Mouse (Mus musculus): ENCODE measurements at regions not wholly inside any gene's neighbourhood (a gene's known extent, or its start where the extent isn't known, plus 50 kb on each side); places are given as distances from the start of the nearest gene placed in this dataset.

- TF ChIP-seq POLR2A (IDR thresholded peaks at IDR 0.05; ENCODE audit: borderline replicate concordance, extremely low read depth, low read depth, low read length) (no peak), CTCF (IDR thresholded peaks at IDR 0.05; ENCODE audit: insufficient read depth, low read length) (no peak)
- H3K4me1 ChIP-seq (ENCODE audit: control insufficient read depth, insufficient read depth, low read length): peaks cover 3% of the 10 kb centered on the region
- WGBS: 55% methylated on average over 2 of the region's 2 CpGs
- no peak overlapping the region for H3K4me3 ChIP-seq (replicated peaks; ENCODE audit: extremely low read depth, low read depth, low read length)
- DNase-seq: no peak
These were observed 260.6 kb upstream of the Rarb start for GRCm38 (mm10) chr14:17079513-17079912.

- no peak for TF ChIP-seq POLR2A (IDR thresholded peaks at IDR 0.05; ENCODE audit: borderline replicate concordance, extremely low read depth, low read depth, low read length)
- TF ChIP-seq CTCF (IDR thresholded peaks at IDR 0.05; ENCODE audit: insufficient read depth, low read length): no peak
- Histone ChIP-seq H3K4me1 (ENCODE audit: control insufficient read depth, insufficient read depth, low read length) (no peaks in the 10 kb centered on the region), H3K4me3 (replicated peaks; ENCODE audit: extremely low read depth, low read depth, low read length) (no peak overlapping the region)
- WGBS: 41% methylated on average over 1 of the region's 1 CpGs
- DNase-seq: no peak
These were observed 242.4 kb upstream of the Rarb start for GRCm38 (mm10) chr14:17061358-17061757.

DNA sequence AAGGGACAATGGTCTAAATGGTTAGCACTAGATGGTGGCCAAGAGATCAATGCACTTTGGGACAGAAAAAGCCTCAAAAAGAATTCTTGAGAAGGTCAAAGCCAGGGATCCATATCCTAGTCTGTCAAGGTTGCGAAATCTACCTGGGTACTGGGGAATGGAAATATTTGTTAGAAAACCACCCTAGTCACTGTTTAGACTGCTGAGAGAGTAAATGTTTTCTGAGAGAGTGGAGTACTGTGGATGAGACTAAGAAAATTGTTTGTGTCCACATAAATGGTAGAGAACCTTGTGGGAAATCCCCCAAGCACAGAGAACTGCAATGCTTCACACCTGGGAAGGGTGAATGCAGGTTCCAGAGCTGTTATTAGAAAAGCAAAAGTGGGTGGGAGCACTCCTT lies 239.5 kb upstream of the Rarb start:
- DNase-seq: no peak
- TF ChIP-seq POLR2A (IDR thresholded peaks at IDR 0.05; ENCODE audit: borderline replicate concordance, extremely low read depth, low read depth, low read length): no peak
- no peak for TF ChIP-seq CTCF (IDR thresholded peaks at IDR 0.05; ENCODE audit: insufficient read depth, low read length)
- H3K4me3 ChIP-seq (replicated peaks; ENCODE audit: extremely low read depth, low read depth, low read length): no peak overlapping the region
- WGBS: 100% methylated on average over 1 of the region's 1 CpGs
- no peaks in the 10 kb centered on the region for H3K4me1 ChIP-seq (ENCODE audit: control insufficient read depth, insufficient read depth, low read length)

DNA sequence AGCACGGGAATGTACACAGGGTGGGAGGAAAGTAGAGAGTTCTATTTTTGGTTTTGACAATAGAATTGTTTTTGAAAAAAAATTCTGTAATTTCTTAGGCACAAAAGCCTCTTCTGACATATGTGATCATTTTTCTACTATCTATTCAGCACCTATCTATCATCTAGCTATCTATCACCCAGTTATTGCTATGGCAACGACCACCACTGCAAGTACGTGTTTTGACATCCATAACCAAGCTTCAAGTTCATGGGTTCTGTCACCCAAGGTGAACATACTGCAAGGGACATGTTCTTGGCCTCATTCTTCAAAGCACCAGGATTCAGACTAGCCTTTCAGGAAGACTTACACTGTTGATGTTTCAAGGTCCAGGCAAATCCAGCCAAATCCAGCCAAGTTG lies 238.4 kb upstream of the Rarb start:
- no peak overlapping the region for H3K4me3 ChIP-seq (replicated peaks; ENCODE audit: extremely low read depth, low read depth, low read length)
- 87% methylated on average over 3 of the region's 3 CpGs for WGBS
- no peaks in the 10 kb centered on the region for H3K4me1 ChIP-seq (ENCODE audit: control insufficient read depth, insufficient read depth, low read length)
- DNase-seq: no peak
- no peak for TF ChIP-seq CTCF (IDR thresholded peaks at IDR 0.05; ENCODE audit: insufficient read depth, low read length)
- TF ChIP-seq POLR2A (IDR thresholded peaks at IDR 0.05; ENCODE audit: borderline replicate concordance, extremely low read depth, low read depth, low read length): no peak

DNA sequence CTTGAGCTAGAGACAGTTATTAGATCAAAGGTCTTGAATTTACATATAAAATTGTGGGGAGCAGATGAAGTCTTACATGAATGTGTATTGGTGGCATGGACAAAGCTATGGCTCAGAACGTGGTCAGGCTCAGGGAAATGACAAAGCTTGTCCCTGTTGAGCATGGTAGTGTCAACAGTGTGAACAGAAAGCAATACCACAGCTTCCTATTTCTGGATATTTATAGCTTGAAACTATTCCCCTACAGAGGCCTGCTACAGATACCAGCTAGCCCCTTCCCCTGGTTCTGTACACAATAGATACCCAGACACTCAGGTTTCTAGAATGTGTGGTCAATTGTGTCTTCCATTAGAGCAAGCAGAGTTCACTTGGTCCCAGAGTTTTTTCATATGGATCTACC lies 236.8 kb upstream of the Rarb start:
- Histone ChIP-seq H3K4me3 (replicated peaks; ENCODE audit: extremely low read depth, low read depth, low read length) (no peak overlapping the region), H3K4me1 (ENCODE audit: control insufficient read depth, insufficient read depth, low read length) (no peaks in the 10 kb centered on the region)
- no peak for TF ChIP-seq POLR2A (IDR thresholded peaks at IDR 0.05; ENCODE audit: borderline replicate concordance, extremely low read depth, low read depth, low read length)
- no peak for TF ChIP-seq CTCF (IDR thresholded peaks at IDR 0.05; ENCODE audit: insufficient read depth, low read length)
- 53% methylated on average over 1 of the region's 1 CpGs for WGBS
- DNase-seq: no peak

- no peak overlapping the region for H3K4me3 ChIP-seq (replicated peaks; ENCODE audit: extremely low read depth, low read depth, low read length)
- DNase-seq: no peak
- H3K4me1 ChIP-seq (ENCODE audit: control insufficient read depth, insufficient read depth, low read length): no peaks in the 10 kb centered on the region
- TF ChIP-seq CTCF (IDR thresholded peaks at IDR 0.05; ENCODE audit: insufficient read depth, low read length) (no peak), POLR2A (IDR thresholded peaks at IDR 0.05; ENCODE audit: borderline replicate concordance, extremely low read depth, low read depth, low read length) (no peak)
- 79% methylated on average over 3 of the region's 3 CpGs for WGBS
These were observed 235.4 kb upstream of the Rarb start for GRCm38 (mm10) chr14:17054381-17054780.

DNA sequence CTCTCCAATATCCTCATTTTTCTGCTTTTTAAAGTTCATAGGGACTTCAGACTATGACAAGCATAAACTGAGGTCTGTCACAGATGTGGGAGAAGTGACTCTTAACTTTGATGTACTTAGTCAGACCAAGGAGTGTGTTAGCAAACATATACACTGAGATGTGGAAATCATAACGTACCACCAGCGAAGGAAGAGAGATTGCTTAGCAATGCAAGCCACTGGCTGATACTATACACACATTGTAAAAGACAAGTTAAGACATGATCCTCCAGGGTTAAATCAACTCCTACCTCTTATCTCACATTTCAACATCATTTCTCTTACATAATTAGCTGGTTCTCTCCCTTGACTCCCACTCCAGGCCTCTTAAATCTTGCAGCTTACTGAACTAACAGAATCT lies 227.9 kb upstream of the Rarb start:
- no peak for TF ChIP-seq POLR2A (IDR thresholded peaks at IDR 0.05; ENCODE audit: borderline replicate concordance, extremely low read depth, low read depth, low read length)
- no peak for TF ChIP-seq CTCF (IDR thresholded peaks at IDR 0.05; ENCODE audit: insufficient read depth, low read length)
- WGBS: 69% methylated on average over 2 of the region's 2 CpGs
- no peaks in the 10 kb centered on the region for H3K4me1 ChIP-seq (ENCODE audit: control insufficient read depth, insufficient read depth, low read length)
- DNase-seq: no peak
- no peak overlapping the region for H3K4me3 ChIP-seq (replicated peaks; ENCODE audit: extremely low read depth, low read depth, low read length)

- H3K4me1 ChIP-seq (ENCODE audit: control insufficient read depth, insufficient read depth, low read length): no peaks in the 10 kb centered on the region
- WGBS: 89% methylated on average over 8 of the region's 8 CpGs
- no peak for DNase-seq
- H3K4me3 ChIP-seq (replicated peaks; ENCODE audit: extremely low read depth, low read depth, low read length): no peak overlapping the region
- no peak for TF ChIP-seq CTCF (IDR thresholded peaks at IDR 0.05; ENCODE audit: insufficient read depth, low read length)
- TF ChIP-seq POLR2A (IDR thresholded peaks at IDR 0.05; ENCODE audit: borderline replicate concordance, extremely low read depth, low read depth, low read length): no peak
These were observed 226.6 kb upstream of the Rarb start for GRCm38 (mm10) chr14:17045426-17046132.

GRCm38 (mm10) chr14:17020603-17021356 lies 201.8 kb upstream of the Rarb start:
- H3K4me3 ChIP-seq (replicated peaks; ENCODE audit: extremely low read depth, low read depth, low read length): no peak overlapping the region
- WGBS: 83% methylated on average over 4 of the region's 4 CpGs

GRCm38 (mm10) chr14:17012931-17013330 lies 194.0 kb upstream of the Rarb start:
- WGBS: 89% methylated on average over 1 of the region's 1 CpGs
- Histone ChIP-seq H3K4me3 (replicated peaks; ENCODE audit: extremely low read depth, low read depth, low read length) (no peak overlapping the region), H3K4me1 (ENCODE audit: control insufficient read depth, insufficient read depth, low read length) (no peaks in the 10 kb centered on the region; the same call in 1 of the 2 replicates)
- TF ChIP-seq CTCF (IDR thresholded peaks at IDR 0.05; ENCODE audit: insufficient read depth, low read length) (no peak), POLR2A (IDR thresholded peaks at IDR 0.05; ENCODE audit: borderline replicate concordance, extremely low read depth, low read depth, low read length) (no peak)
- no peak for DNase-seq

More at GRCm38 (mm10) chr14:17020603-17021356, 201.8 kb upstream of the Rarb start:
- H3K4me1 ChIP-seq (ENCODE audit: control insufficient read depth, insufficient read depth, low read length): no peaks in the 10 kb centered on the region; the same call in 1 of the 2 replicates
- TF ChIP-seq CTCF (IDR thresholded peaks at IDR 0.05; ENCODE audit: insufficient read depth, low read length) (no peak), POLR2A (IDR thresholded peaks at IDR 0.05; ENCODE audit: borderline replicate concordance, extremely low read depth, low read depth, low read length) (no peak)
- DNase-seq: no peak
